Mouse (Mus musculus) lung, embryonic 14.5 days (tissue): Measurements from ENCODE around the gene Podn. TPM values are rescaled to one million over a fixed set of nuclear protein-coding genes. Genes with fewer than 3 reads are reported as not detected.
"Not testable (repeated sequence)": the region's sequence is repeated elsewhere in the genome, so short reads cannot be mapped to it uniquely, and the experiment has no call there.

ENCODE experiments used
- ATAC-seq: fragments of 200-750 bp; cut with Nextera tagmentation; 2 replicates; pipeline ENCODE4 v1.8.0; 2017; ENCODE audit warnings: mild to moderate bottlenecking, moderate TSS enrichment, moderate library complexity; ENCODE audit not compliant: insufficient read depth
- DNase-seq: peaks from one replicate; pipeline ENCODE4 v3.0.0-alpha.2; 2015
- H3K27ac ChIP-seq: fragments of 300-500 bp; sonication (generic); 2 replicates; pipeline ENCODE4 v1.5.1; 2014; ENCODE audit warnings: low read depth, mild to moderate bottlenecking, moderate library complexity
- H3K27me3 ChIP-seq: fragments of 300-500 bp; sonication (generic); 2 replicates; pipeline ENCODE4 v1.6.1; 2014; ENCODE audit warnings: low read length, control low read depth; ENCODE audit not compliant: insufficient read depth
- H3K36me3 ChIP-seq: fragments of 300-500 bp; sonication (generic); 2 replicates; pipeline ENCODE4 v1.6.1; 2014; ENCODE audit warnings: control low read depth; ENCODE audit not compliant: insufficient read depth
- H3K4me1 ChIP-seq: fragments of 300-500 bp; sonication (generic); 2 replicates; pipeline ENCODE4 v1.6.1; 2014; ENCODE audit warnings: antibody characterized with exemption, control low read depth; ENCODE audit not compliant: insufficient read depth
- H3K4me2 ChIP-seq: fragments of 300-500 bp; sonication (generic); 2 replicates; pipeline ENCODE4 v1.6.1; 2014; ENCODE audit warnings: mild to moderate bottlenecking
- H3K4me3 ChIP-seq: fragments of 300-500 bp; sonication (generic); 2 replicates; pipeline ENCODE4 v1.5.1; 2014; ENCODE audit warnings: low read depth, low read length
- H3K9ac ChIP-seq: fragments of 300-500 bp; sonication (generic); 2 replicates; pipeline ENCODE4 v1.6.1; 2014
- H3K9me3 ChIP-seq: fragments of 300-500 bp; sonication (generic); 2 replicates; pipeline ENCODE4 v1.6.1; 2016; ENCODE audit warnings: low read depth, low read length, control low read depth
- CTCF ChIP-seq: IDR thresholded peaks from 2 replicates; pipeline ENCODE4 v1.5.1; 2016; ENCODE audit warnings: antibody characterized with exemption, low read depth
- WGBS: fragments of 180-500 bp; shearing (Covaris S2); extraction: QIAGEN DNeasy Blood & Tissue Kit; methylation state at CpG from one replicate; pipeline ENCODE4 v1.1.7; 2014; 5-methylcytosine and 5-hydroxymethylcytosine counted together
- polyA plus RNA-seq: library from polyadenylated mRNA; unstranded; fragments of >200 nt; fragmentation: Nextera tagmentation; extraction: Ambion mirVana; gene quantifications from 2 replicates; pipeline ENCODE4 v1.2.1, GENCODE M21; 2014

The Podn gene
- polyA plus RNA-seq, 1 experiment from 2014 or later, result 3.5 TPM

DNA sequence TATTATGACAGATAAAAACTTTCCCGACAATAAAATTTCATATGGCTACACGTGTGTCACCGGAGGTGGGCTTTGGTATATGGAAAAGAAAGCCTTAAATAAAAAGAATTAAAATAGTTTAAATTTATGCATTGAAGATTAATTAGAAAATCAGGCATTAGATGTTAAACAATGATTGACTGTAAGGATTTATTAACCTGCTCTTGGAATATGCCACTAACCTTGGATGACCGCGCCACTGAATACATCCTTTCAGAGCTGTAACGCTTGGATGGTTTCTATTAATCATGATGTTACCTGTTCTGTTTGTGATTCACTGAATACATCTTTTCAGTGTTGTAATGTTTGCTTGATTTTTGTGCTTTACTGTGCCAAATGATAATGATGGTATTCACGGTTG, 13.5 kb upstream of the Podn start:
- DNase-seq, result no peak
- ATAC-seq, result no peak
- Histone ChIP-seq H3K4me2 (no peak overlapping the region), H3K9ac (no peak overlapping the region), H3K9me3 (no peaks in the 10 kb centered on the region), H3K4me3 (no peak overlapping the region), H3K27me3 (no peaks in the 10 kb centered on the region), H3K4me1 (no peaks in the 10 kb centered on the region), H3K36me3 (no peaks in the 10 kb centered on the region), H3K27ac (no peak overlapping the region)
- no peak for TF ChIP-seq CTCF
- WGBS, result 92% methylated on average over 7 of the region's 7 CpGs

GRCm38 (mm10) chr4:108092741-108093397, 3.4 kb downstream of the Podn start:
- Histone ChIP-seq H3K36me3 (0 out of 2 replicates have a peak, but pooled peaks cover 3% of the 10 kb centered on the region), H3K27me3 (no peaks in the 10 kb centered on the region), H3K9me3 (no peaks in the 10 kb centered on the region), H3K27ac (peak overlapping the region; percentile 36; the same call in 1 of the 2 replicates), H3K4me1 (no peaks in the 10 kb centered on the region), H3K4me2 (no peak overlapping the region), H3K4me3 (no peak overlapping the region), H3K9ac (no peak overlapping the region)
- TF ChIP-seq CTCF, result 0 out of 2 replicates have a peak, but pooled peaks have one; percentile 4
- DNase-seq, result peak; percentile 85
- WGBS, result 48% methylated on average over 6 of the region's 6 CpGs
- peak; percentile 93 for ATAC-seq

DNA sequence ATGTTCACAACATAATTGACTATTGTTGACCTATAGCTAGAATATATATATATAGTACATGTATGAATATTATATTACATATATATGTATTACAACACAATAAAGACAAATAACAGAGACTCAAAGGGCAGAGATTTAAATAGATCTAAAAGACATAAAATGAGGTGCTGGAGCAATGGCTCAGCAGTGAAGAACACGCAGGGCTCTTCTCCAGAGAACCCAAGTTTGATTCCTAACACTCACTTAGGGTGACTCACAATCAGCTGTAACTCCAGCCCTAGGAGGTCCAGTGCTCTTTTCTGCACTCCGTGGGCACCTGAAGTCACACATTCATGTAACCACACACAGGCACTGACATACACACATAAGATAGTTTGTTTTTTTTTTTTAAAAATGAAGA, 12.3 kb downstream of the Podn start:
- 66% methylated on average over 2 of the region's 2 CpGs for WGBS

GRCm38 (mm10) chr4:108083032-108083735, 13.1 kb downstream of the Podn start:
- H3K4me1 ChIP-seq, result no peaks in the 10 kb centered on the region
- no peak overlapping the region for H3K27ac ChIP-seq
- H3K36me3 ChIP-seq, result no peaks in the 10 kb centered on the region
- H3K27me3 ChIP-seq, result no peaks in the 10 kb centered on the region
- 75% methylated on average over 6 of the region's 6 CpGs for WGBS
- no peaks in the 10 kb centered on the region for H3K9me3 ChIP-seq
- no peak for TF ChIP-seq CTCF
- no peak for ATAC-seq
- H3K9ac ChIP-seq, result no peak overlapping the region
- no peak for DNase-seq
- H3K4me3 ChIP-seq, result no peak overlapping the region
- H3K4me2 ChIP-seq, result no peak overlapping the region

More for the DNA sequence above, 12.3 kb downstream of the Podn start:
- H3K4me2 ChIP-seq, result no peak overlapping the region
- no peak for TF ChIP-seq CTCF
- H3K36me3 ChIP-seq, result no peaks in the 10 kb centered on the region
- H3K27me3 ChIP-seq, result no peaks in the 10 kb centered on the region
- no peak overlapping the region for H3K9ac ChIP-seq
- ATAC-seq, result no peak
- no peak for DNase-seq
- no peak overlapping the region for H3K27ac ChIP-seq
- H3K4me1 ChIP-seq, result no peaks in the 10 kb centered on the region
- H3K9me3 ChIP-seq, result no peaks in the 10 kb centered on the region
- no peak overlapping the region for H3K4me3 ChIP-seq

GRCm38 (mm10) chr4:108082401-108082806, 13.8 kb downstream of the Podn start:
- TF ChIP-seq CTCF, result no peak
- Histone ChIP-seq H3K36me3 (no peaks in the 10 kb centered on the region), H3K4me2 (no peak overlapping the region), H3K4me3 (no peak overlapping the region), H3K27me3 (no peaks in the 10 kb centered on the region), H3K9me3 (no peaks in the 10 kb centered on the region), H3K4me1 (no peaks in the 10 kb centered on the region), H3K27ac (no peak overlapping the region), H3K9ac (no peak overlapping the region)
- DNase-seq (no peak), ATAC-seq (no peak)
- WGBS, result 82% methylated on average over 2 of the region's 2 CpGs

DNA sequence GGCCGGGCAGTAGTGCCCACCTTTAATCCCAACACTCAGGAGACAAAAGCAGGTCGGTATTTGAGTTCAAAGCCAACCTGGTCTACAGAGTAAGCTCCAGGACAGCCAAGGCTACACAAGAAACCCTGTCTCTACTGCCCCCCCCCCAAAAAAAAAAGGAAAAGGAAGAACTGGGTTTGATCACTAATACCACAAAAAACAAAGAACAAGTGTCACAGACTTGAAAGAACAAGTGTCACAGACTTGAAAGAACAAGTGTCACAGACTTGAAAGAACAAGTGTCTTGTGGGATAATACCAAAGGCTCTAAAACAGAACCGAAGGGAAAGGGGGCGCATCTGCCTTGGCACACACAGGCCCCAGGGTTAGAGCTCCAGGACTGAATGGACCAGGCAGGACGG, 15.4 kb downstream of the Podn start:
- Histone ChIP-seq H3K4me3 (no peak overlapping the region), H3K27ac (no peak overlapping the region), H3K27me3 (no peaks in the 10 kb centered on the region), H3K9ac (no peak overlapping the region), H3K36me3 (no peaks in the 10 kb centered on the region), H3K4me1 (no peaks in the 10 kb centered on the region), H3K4me2 (no peak overlapping the region), H3K9me3 (no peaks in the 10 kb centered on the region)
- no peak for TF ChIP-seq CTCF
- 81% methylated on average over 5 of the region's 5 CpGs for WGBS
- ATAC-seq, result no peak
- DNase-seq, result no peak

DNA sequence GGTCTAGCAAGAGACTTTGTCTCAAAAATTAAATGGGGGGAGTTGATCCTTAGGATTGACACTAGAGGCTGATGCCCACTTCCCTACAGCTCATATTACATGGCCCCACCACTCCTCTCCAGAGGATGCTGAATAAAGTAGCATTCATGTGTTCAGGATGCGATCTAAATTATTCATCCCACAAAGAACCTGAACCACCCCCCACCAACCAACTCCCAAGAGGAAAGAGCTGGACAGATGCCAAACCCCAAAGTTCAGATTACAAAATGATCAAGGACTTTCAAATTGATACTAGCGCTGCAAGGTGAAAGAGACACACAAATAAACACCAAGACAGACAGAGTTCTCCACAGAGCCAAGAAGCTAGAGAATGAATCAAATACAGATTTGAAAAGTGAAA, 16.5 kb downstream of the Podn start:
- H3K36me3 ChIP-seq, result no peaks in the 10 kb centered on the region
- H3K4me3 ChIP-seq, result no peak overlapping the region
- no peak overlapping the region for H3K9ac ChIP-seq
- peak; percentile 66; the same call in 1 of the 2 replicates for ATAC-seq
- H3K4me1 ChIP-seq, result no peaks in the 10 kb centered on the region
- WGBS, result 39% methylated on average over 2 of the region's 2 CpGs
- H3K9me3 ChIP-seq, result no peaks in the 10 kb centered on the region
- H3K4me2 ChIP-seq, result no peak overlapping the region
- DNase-seq, result peak; percentile 67
- no peak for TF ChIP-seq CTCF
- no peaks in the 10 kb centered on the region for H3K27me3 ChIP-seq
- H3K27ac ChIP-seq, result no peak overlapping the region; the same call in 1 of the 2 replicates

GRCm38 (mm10) chr4:108079191-108079590, 17.1 kb downstream of the Podn start:
- ATAC-seq, H3K4me3 ChIP-seq, H3K4me1 ChIP-seq, H3K4me2 ChIP-seq, H3K27ac ChIP-seq, H3K9ac ChIP-seq, H3K9me3 ChIP-seq, H3K36me3 ChIP-seq, H3K27me3 ChIP-seq: not testable (repeated sequence)
- peak; percentile 34 for DNase-seq
- WGBS, result 63% methylated on average over 15 of the region's 15 CpGs
